Mouse (Mus musculus): ENCODE data around the gene Secisbp2.

Gene Secisbp2

GRCm38 (mm10) chr13:51686966-51687365 lies 35.5 kb downstream of the Secisbp2 start:
- no peak for DNase-seq

- no peak for DNase-seq
Observed at GRCm38 (mm10) chr13:51688688-51689087, 37.2 kb downstream of the Secisbp2 start.

GRCm38 (mm10) chr13:51696481-51696880 lies 45.0 kb downstream of the Secisbp2 start:
- DNase-seq, result no peak

GRCm38 (mm10) chr13:51697455-51697854 lies 46.0 kb downstream of the Secisbp2 start:
- DNase-seq, result no peak

GRCm38 (mm10) chr13:51697897-51698296 lies 46.4 kb downstream of the Secisbp2 start:
- DNase-seq, result no peak

GRCm38 (mm10) chr13:51698318-51698717 lies 46.8 kb downstream of the Secisbp2 start:
- no peak for DNase-seq

GRCm38 (mm10) chr13:51703893-51704292 lies 52.4 kb downstream of the Secisbp2 start:
- DNase-seq, result no peak

- DNase-seq, result no peak
Observed at GRCm38 (mm10) chr13:51705882-51706854, 54.7 kb downstream of the Secisbp2 start.

GRCm38 (mm10) chr13:51710738-51711137 lies 59.2 kb downstream of the Secisbp2 start:
- no peak for DNase-seq

GRCm38 (mm10) chr13:51712022-51712421 lies 60.5 kb downstream of the Secisbp2 start:
- no peak for DNase-seq

GRCm38 (mm10) chr13:51716350-51717263 lies 65.1 kb downstream of the Secisbp2 start:
- no peak for DNase-seq

- no peak for DNase-seq
Observed at GRCm38 (mm10) chr13:51719256-51719655, 67.8 kb downstream of the Secisbp2 start.

- no peak for DNase-seq
Observed at GRCm38 (mm10) chr13:51720556-51720955, 69.1 kb downstream of the Secisbp2 start.

- DNase-seq, result no peak
Observed at GRCm38 (mm10) chr13:51723114-51723513, 71.6 kb downstream of the Secisbp2 start.

- no peak for DNase-seq
Observed at GRCm38 (mm10) chr13:51724566-51724965, 73.1 kb downstream of the Secisbp2 start.

- DNase-seq, result no peak
Observed at GRCm38 (mm10) chr13:51725446-51725845, 73.9 kb downstream of the Secisbp2 start.

- no peak for DNase-seq
Observed at GRCm38 (mm10) chr13:51725926-51726574, 74.6 kb downstream of the Secisbp2 start.

GRCm38 (mm10) chr13:51727364-51727763 lies 75.9 kb downstream of the Secisbp2 start:
- DNase-seq, result no peak

- no peak for DNase-seq
Observed at GRCm38 (mm10) chr13:51729887-51730361, 78.4 kb downstream of the Secisbp2 start.

- no peak for DNase-seq
Observed at GRCm38 (mm10) chr13:51731474-51731873, 80.0 kb downstream of the Secisbp2 start.

- no peak for DNase-seq
Observed at GRCm38 (mm10) chr13:51732097-51732664, 80.7 kb downstream of the Secisbp2 start.
